Mouse (Mus musculus): ENCODE data around the gene Ms4a5. TPM values are rescaled to one million over a fixed set of nuclear protein-coding genes. Genes with fewer than 3 reads are reported as not detected.

Ms4a5 gene
- total and polyA plus RNA-seq, 3 experiments, result not detected

- no peak within 1 kb of the TSS for H3K9ac ChIP-seq (ENCODE audit: control insufficient read depth, low read depth, low read length, poor library complexity, severe bottlenecking)
- no peaks in the 10 kb centered on the region; a peak in 1 of 4 replicates for H3K27me3 ChIP-seq (ENCODE audit: control insufficient read depth in 1 of 2, insufficient read depth in 2 of 2, low read length in 2 of 2)
- no peak within 1 kb of the TSS for H3K27ac ChIP-seq (ENCODE audit: control insufficient read depth, low read depth, low read length)
- no peaks in the 10 kb centered on the region for H3K79me2 ChIP-seq (ENCODE audit: control insufficient read depth, insufficient read depth, low read length, poor library complexity)
- no peaks in the 10 kb centered on the region for H3K36me3 ChIP-seq (ENCODE audit: control insufficient read depth in 1 of 2, insufficient read depth in 2 of 2, low read length in 2 of 2)
- H3K4me3 ChIP-seq (ENCODE audit: control insufficient read depth in 1 of 2, insufficient read depth in 1 of 2, low read depth in 2 of 2, low read length in 2 of 2), result no peak within 1 kb of the TSS
- no peaks in the 10 kb centered on the region for H3K4me1 ChIP-seq (ENCODE audit: control insufficient read depth in 1 of 2, insufficient read depth in 2 of 2, low read length in 2 of 2)
- DNase-seq (ENCODE audit: low read depth, low spot score), result no peak
- no peaks in the 10 kb centered on the region for H3K9me3 ChIP-seq (replicated peaks; ENCODE audit: insufficient read depth, low read length)
- TF ChIP-seq GABPA (IDR thresholded peaks at IDR 0.05; ENCODE audit: low read depth, low read length), result no peak
- no peak for TF ChIP-seq GATA1 (IDR thresholded peaks at IDR 0.05; ENCODE audit: low read depth, low read length)
- no peak for TF ChIP-seq HCFC1 (IDR thresholded peaks at IDR 0.05; ENCODE audit: low read depth, low read length)
- no peak for TF ChIP-seq USF2 (IDR thresholded peaks at IDR 0.05; ENCODE audit: borderline replicate concordance in 1 of 2, insufficient read depth in 1 of 2, low read depth in 1 of 2, low read length in 2 of 2)
- TF ChIP-seq ZKSCAN1 (IDR thresholded peaks at IDR 0.05; ENCODE audit: low read depth, low read length), result no peak
- no peak for TF ChIP-seq RAD21 (IDR thresholded peaks at IDR 0.05; ENCODE audit: low read depth, low read length)
- TF ChIP-seq MAX (IDR thresholded peaks at IDR 0.05; ENCODE audit: low read length), result no peak
- TF ChIP-seq ETS1 (IDR thresholded peaks at IDR 0.05; ENCODE audit: low read depth, low read length), result no peak
- TF ChIP-seq MEF2A (IDR thresholded peaks at IDR 0.05; ENCODE audit: extremely low read depth, insufficient replicate concordance, low read depth, low read length, poor library complexity, severe bottlenecking), result no peak
- TF ChIP-seq SMC3 (IDR thresholded peaks at IDR 0.05; ENCODE audit: low read depth, low read length), result no peak
- TF ChIP-seq CTCF (IDR thresholded peaks at IDR 0.05 in 2 of 3, conservative IDR thresholded peaks at IDR 0.05 in 1 of 3; ENCODE audit: control insufficient read depth in 1 of 3, insufficient read depth in 1 of 3, low read depth in 2 of 3, low read length in 3 of 3, poor library complexity in 1 of 3, severe bottlenecking in 1 of 3), result no peak
- no peak for TF ChIP-seq MYB (IDR thresholded peaks at IDR 0.05; ENCODE audit: low read depth, low read length)
Measured at GRCm38 (mm10) chr19:11232348-11232747, 51.3 kb downstream of the Ms4a5 start, which contains the start of gene Ms4a12. Gene Ms4a12, minus strand, starts transcription at chr19:11232448.

Other genes starting within 250 kb of the Ms4a5 start
- not detected in 2 replicates for gene Ms4a8a, start 202.8 kb downstream of the Ms4a5 start, total RNA-seq (2012; rRNA removed)
- not detected for gene Ms4a8a, start 202.8 kb downstream of the Ms4a5 start, polyA plus RNA-seq (2012; ENCODE audit: insufficient read depth in 1 of 2, insufficient read length in 2 of 2, low read depth in 1 of 2, low replicate concordance in 2 of 2, missing spikeins in 1 of 2)
- not detected in 2 replicates for gene 1700017D01Rik, start 153.0 kb downstream of the Ms4a5 start, total RNA-seq (2012; rRNA removed)
- gene 1700017D01Rik, start 153.0 kb downstream of the Ms4a5 start, polyA plus RNA-seq (2012; ENCODE audit: insufficient read depth in 1 of 2, insufficient read length in 2 of 2, low read depth in 1 of 2, low replicate concordance in 2 of 2, missing spikeins in 1 of 2), result not detected
- not detected in 2 replicates for gene 1700025F22Rik, start 118.6 kb downstream of the Ms4a5 start, total RNA-seq (2012; rRNA removed)
- gene 1700025F22Rik, start 118.6 kb downstream of the Ms4a5 start, polyA plus RNA-seq (2012; ENCODE audit: insufficient read depth in 1 of 2, insufficient read length in 2 of 2, low read depth in 1 of 2, low replicate concordance in 2 of 2, missing spikeins in 1 of 2), result not detected
- not detected in 2 replicates for gene Ms4a13, start 87.1 kb downstream of the Ms4a5 start, total RNA-seq (2012; rRNA removed)
- not detected for gene Ms4a13, start 87.1 kb downstream of the Ms4a5 start, polyA plus RNA-seq (2012; ENCODE audit: insufficient read depth in 1 of 2, insufficient read length in 2 of 2, low read depth in 1 of 2, low replicate concordance in 2 of 2, missing spikeins in 1 of 2)
- gene Ms4a12, start 51.4 kb downstream of the Ms4a5 start, total RNA-seq (2012; rRNA removed), result not detected in 2 replicates
- gene Ms4a12, start 51.4 kb downstream of the Ms4a5 start, polyA plus RNA-seq (2012; ENCODE audit: insufficient read depth in 1 of 2, insufficient read length in 2 of 2, low read depth in 1 of 2, low replicate concordance in 2 of 2, missing spikeins in 1 of 2), result not detected
- not detected in 2 replicates for gene Ms4a1, start 17.6 kb downstream of the Ms4a5 start, total RNA-seq (2012; rRNA removed)
- not detected for gene Ms4a1, start 17.6 kb downstream of the Ms4a5 start, polyA plus RNA-seq (2012; ENCODE audit: insufficient read depth in 1 of 2, insufficient read length in 2 of 2, low read depth in 1 of 2, low replicate concordance in 2 of 2, missing spikeins in 1 of 2)
- not detected in 2 replicates for gene Ms4a14, start 30.6 kb upstream of the Ms4a5 start, total RNA-seq (2012; rRNA removed)
- gene Ms4a14, start 30.6 kb upstream of the Ms4a5 start, polyA plus RNA-seq (2012; ENCODE audit: insufficient read depth in 1 of 2, insufficient read length in 2 of 2, low read depth in 1 of 2, low replicate concordance in 2 of 2, missing spikeins in 1 of 2), result not detected
- gene Ms4a7, start 52.3 kb upstream of the Ms4a5 start, total RNA-seq (2012; rRNA removed), result not detected in 2 replicates
- gene Ms4a7, start 52.3 kb upstream of the Ms4a5 start, polyA plus RNA-seq (2012; ENCODE audit: insufficient read depth in 1 of 2, insufficient read length in 2 of 2, low read depth in 1 of 2, low replicate concordance in 2 of 2, missing spikeins in 1 of 2), result not detected
- gene Ms4a4a, start 91.7 kb upstream of the Ms4a5 start, total RNA-seq (2012; rRNA removed), result not detected in 2 replicates
- gene Ms4a4a, start 91.7 kb upstream of the Ms4a5 start, polyA plus RNA-seq (2012; ENCODE audit: insufficient read depth in 1 of 2, insufficient read length in 2 of 2, low read depth in 1 of 2, low replicate concordance in 2 of 2, missing spikeins in 1 of 2), result not detected
- not detected in 2 replicates for gene Ms4a4c, start 120.9 kb upstream of the Ms4a5 start, total RNA-seq (2012; rRNA removed)
- not detected for gene Ms4a4c, start 120.9 kb upstream of the Ms4a5 start, polyA plus RNA-seq (2012; ENCODE audit: insufficient read depth in 1 of 2, insufficient read length in 2 of 2, low read depth in 1 of 2, low replicate concordance in 2 of 2, missing spikeins in 1 of 2)
- gene Ms4a4b, start 159.7 kb upstream of the Ms4a5 start, total RNA-seq (2012; rRNA removed), result not detected in 2 replicates
- gene Ms4a4b, start 159.7 kb upstream of the Ms4a5 start, polyA plus RNA-seq (2012; ENCODE audit: insufficient read depth in 1 of 2, insufficient read length in 2 of 2, low read depth in 1 of 2, low replicate concordance in 2 of 2, missing spikeins in 1 of 2), result not detected
- gene Ms4a6c, start 185.5 kb upstream of the Ms4a5 start, total RNA-seq (2012; rRNA removed), result not detected in 2 replicates
- gene Ms4a6c, start 185.5 kb upstream of the Ms4a5 start, polyA plus RNA-seq (2012; ENCODE audit: insufficient read depth in 1 of 2, insufficient read length in 2 of 2, low read depth in 1 of 2, low replicate concordance in 2 of 2, missing spikeins in 1 of 2), result not detected
- gene Gm8369, start 202.1 kb upstream of the Ms4a5 start, total RNA-seq (2012; rRNA removed), result not detected in 2 replicates
- not detected for gene Gm8369, start 202.1 kb upstream of the Ms4a5 start, polyA plus RNA-seq (2012; ENCODE audit: insufficient read depth in 1 of 2, insufficient read length in 2 of 2, low read depth in 1 of 2, low replicate concordance in 2 of 2, missing spikeins in 1 of 2)
- not detected in 2 replicates for gene Ms4a6b, start 232.6 kb upstream of the Ms4a5 start, total RNA-seq (2012; rRNA removed)
- gene Ms4a6b, start 232.6 kb upstream of the Ms4a5 start, polyA plus RNA-seq (2012; ENCODE audit: insufficient read depth in 1 of 2, insufficient read length in 2 of 2, low read depth in 1 of 2, low replicate concordance in 2 of 2, missing spikeins in 1 of 2), result not detected

Data from MEL (cell line).